Mouse (Mus musculus): ENCODE measurements at regions not wholly inside any gene's neighbourhood (a gene's known extent, or its start where the extent isn't known, plus 50 kb on each side); places are given as distances from the start of the nearest gene placed in this dataset.

GRCm38 (mm10) chr11:31282136-31282535 lies 87.7 kb downstream of the Stc2 start:
- no peak for DNase-seq (ENCODE audit: low spot score in 2 of 2)

GRCm38 (mm10) chr11:31248467-31248866 lies 66.2 kb upstream of the Gm17332 start:
- DNase-seq (ENCODE audit: low spot score in 2 of 2) = peak; percentile 72 to 95
